In genomic region chr6:49373943-49374342, GRCm38 (mm10) we compare ENCODE assay signal across 23 mouse cellular contexts. TPM values are rescaled to one million over a fixed set of nuclear protein-coding genes. Genes with fewer than 3 reads are reported as not detected.
"Had no signal": no experiment of that assay in that cellular context is flagged by ENCODE, and none has a peak within 500 bp of the region (broad histone marks: within the 10 kb centered on the region; RNA-seq: fewer than 3 reads in every experiment).

No protein-coding gene starts in this region.

- DNase-seq: kidney, adult 18-20 months; kidney, postnatal 10 days; kidney, postnatal 4 days; left cerebral cortex, postnatal 4 days; retina, postnatal 1 day; right cerebral cortex, postnatal 4 days; spleen, adult 18-20 months; thymus, adult 2 months; thymus, postnatal 25 days had no signal

- H3K9me3 ChIP-seq: intestine, embryonic 15.5 days; limb, embryonic 13.5 days; liver, embryonic 15.5 days; megakaryocyte, embryonic 14.5 days; midbrain, embryonic 15.5 days; neural tube, embryonic 12.5 days had no signal

- H3K4me2 ChIP-seq: intestine, embryonic 15.5 days; limb, embryonic 13.5 days; liver, embryonic 11.5 days; liver, embryonic 15.5 days; midbrain, embryonic 11.5 days; midbrain, embryonic 15.5 days; neural tube, embryonic 12.5 days had no signal

- H3K27ac ChIP-seq: intestine, embryonic 15.5 days; layer of hippocampus, adult 2 months; limb, embryonic 13.5 days; liver, embryonic 15.5 days; macrophage; midbrain, embryonic 15.5 days; neural tube, embryonic 12.5 days had no signal

- H3K27me3 ChIP-seq: intestine, embryonic 15.5 days; limb, embryonic 13.5 days; liver, embryonic 15.5 days; megakaryocyte, embryonic 14.5 days; midbrain, embryonic 15.5 days; neural tube, embryonic 12.5 days had no signal

- H3K4me3 ChIP-seq: intestine, embryonic 15.5 days; layer of hippocampus, adult 2 months; limb, embryonic 13.5 days; liver, embryonic 15.5 days; megakaryocyte, embryonic 14.5 days; midbrain, embryonic 15.5 days; neural tube, embryonic 12.5 days had no signal

- H3K36me3 ChIP-seq: intestine, embryonic 15.5 days; limb, embryonic 13.5 days; liver, embryonic 15.5 days; midbrain, embryonic 15.5 days; neural tube, embryonic 12.5 days had no signal

- ATAC-seq: intestine, embryonic 15.5 days; midbrain, embryonic 15.5 days had no signal

- H3K9ac ChIP-seq: intestine, embryonic 15.5 days; limb, embryonic 13.5 days; liver, embryonic 15.5 days; midbrain, embryonic 15.5 days; neural tube, embryonic 12.5 days had no signal

- H3K4me1 ChIP-seq: intestine, embryonic 15.5 days; limb, embryonic 13.5 days; midbrain, embryonic 15.5 days; neural tube, embryonic 12.5 days had no signal

RNA-seq across cellular contexts. Expression of gene Fam221a, which starts 6.4 kb away (rescaled TPM):
- total RNA-seq: monocyte, adult 5-6 weeks had no signal

RNA-seq across cellular contexts. Expression of gene Stk31, which starts 21.5 kb away (rescaled TPM):
- total RNA-seq: monocyte, adult 5-6 weeks had no signal
- polyA plus RNA-seq: kidney, embryonic 14.5 days; macrophage; midbrain, embryonic 15.5 days; neural tube, embryonic 12.5 days; stomach, embryonic 14.5 days; thymus, adult 2 months; urinary bladder, adult 2 months had no signal
